In the genomic region with DNA sequence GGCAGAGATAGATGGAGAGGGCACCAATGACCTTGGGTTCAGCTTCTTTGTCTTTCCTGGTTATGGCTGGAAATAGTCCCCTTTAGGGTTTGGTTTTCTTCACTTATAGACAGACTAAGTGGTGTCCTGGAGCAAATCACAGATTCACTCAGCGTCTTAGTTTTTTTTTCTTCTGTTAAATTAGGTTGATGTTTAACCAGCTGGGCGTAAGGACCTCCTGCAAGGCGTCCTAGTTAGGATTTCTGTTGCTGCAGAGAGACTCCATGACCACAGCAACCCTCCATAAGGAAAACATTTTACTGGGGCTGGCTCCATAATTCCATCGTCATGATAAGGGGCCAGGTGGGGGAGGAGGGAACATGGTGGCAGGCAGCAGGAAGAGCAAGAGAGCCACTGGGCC, we compare ENCODE assay signal across 20 mouse cellular contexts.
DNase-seq lines count a peak whose midpoint lies in the region; ATAC-seq and TF ChIP-seq lines count a peak whose summit lies in the region.
"Had no signal": no experiment of that assay in that cellular context is flagged by ENCODE, and none has a peak within 500 bp of the region (broad histone marks: within the 10 kb centered on the region; RNA-seq: fewer than 3 reads in every experiment).

No protein-coding gene starts in this region.

- no peaks in the 10 kb centered on the region for H3K9me3 ChIP-seq in kidney, embryonic 16.5 days (ENCODE audit: low read length)
- H3K9me3 ChIP-seq: embryonic facial prominence, embryonic 10.5 days; embryonic facial prominence, embryonic 12.5 days; forebrain, embryonic 13.5 days; forebrain, embryonic 15.5 days had no signal

- H3K4me3 ChIP-seq in kidney, embryonic 16.5 days (ENCODE audit: low read length): no peak overlapping the region
- no peak overlapping the region for H3K4me3 ChIP-seq in kidney, adult 2 months (ENCODE audit: insufficient read depth, low read depth, low read length)
- H3K4me3 ChIP-seq: embryonic facial prominence, embryonic 10.5 days; embryonic facial prominence, embryonic 12.5 days; forebrain, embryonic 13.5 days; forebrain, embryonic 15.5 days had no signal

- ATAC-seq in kidney, embryonic 16.5 days (ENCODE audit: low FRiP score, low TSS enrichment): no peak
- ATAC-seq: activated CD4-positive, CD25-positive, alpha-beta regulatory T cell, adult 4 months; CD4-positive, CD25-positive, alpha-beta regulatory T cell, adult 4 months; forebrain, embryonic 13.5 days; forebrain, embryonic 15.5 days; Patski had no signal

- 66% methylated on average over 4 of the region's 4 CpGs for WGBS in kidney, embryonic 16.5 days
- WGBS in kidney, adult 2 months: 50% methylated on average over 4 of the region's 4 CpGs

- no peak overlapping the region for H3K27ac ChIP-seq in kidney, embryonic 16.5 days (ENCODE audit: low read length)
- peak overlapping the region; percentile 51; the same call in 1 of the 2 replicates for H3K27ac ChIP-seq in kidney, adult 2 months (ENCODE audit: insufficient read depth, low read depth, low read length)
- H3K27ac ChIP-seq: embryonic facial prominence, embryonic 10.5 days; embryonic facial prominence, embryonic 12.5 days; forebrain, embryonic 13.5 days; forebrain, embryonic 15.5 days had no signal

- no peaks in the 10 kb centered on the region for H3K4me1 ChIP-seq in kidney, embryonic 16.5 days (ENCODE audit: insufficient read depth, low read length)
- H3K4me1 ChIP-seq in kidney, adult 2 months (ENCODE audit: control insufficient read depth, insufficient read depth, low read length): peaks cover 6% of the 10 kb centered on the region; the same call in 1 of the 2 replicates
- H3K4me1 ChIP-seq: embryonic facial prominence, embryonic 10.5 days; embryonic facial prominence, embryonic 12.5 days; forebrain, embryonic 13.5 days; forebrain, embryonic 15.5 days had no signal

- no peak for TF ChIP-seq CTCF in kidney, adult 2 months (conservative IDR thresholded peaks at IDR 0.05; ENCODE audit: insufficient read depth, insufficient read length, low read depth, low read length)

- DNase-seq in kidney, adult 11 months: peak; percentile 29
- DNase-seq in kidney, adult 2 months: peak; percentile 74
- no peak for DNase-seq in kidney, postnatal 25 days
- peak; percentile 71 for DNase-seq in kidney, adult 9 months
- DNase-seq in kidney, postnatal 14 days: no peak
- DNase-seq: B cell, adult 2 months; cerebellum, adult 11-12 months; cerebellum, adult 2 months; cerebellum, adult 9-10 months; cerebellum, postnatal 25 days had no signal

- TF ChIP-seq POLR2A in kidney, adult 2 months (IDR thresholded peaks at IDR 0.05; ENCODE audit: low read depth, low read length): no peak

- no peak overlapping the region for H3K4me2 ChIP-seq in kidney, embryonic 16.5 days (replicated peaks; ENCODE audit: low read depth, low read length)
- H3K4me2 ChIP-seq: embryonic facial prominence, embryonic 12.5 days; forebrain, embryonic 13.5 days; forebrain, embryonic 15.5 days had no signal

- no peak overlapping the region for H3K9ac ChIP-seq in kidney, embryonic 16.5 days (replicated peaks; ENCODE audit: low read length)
- H3K9ac ChIP-seq: embryonic facial prominence, embryonic 12.5 days; forebrain, embryonic 13.5 days; forebrain, embryonic 15.5 days had no signal

- no peaks in the 10 kb centered on the region for H3K36me3 ChIP-seq in kidney, embryonic 16.5 days (ENCODE audit: insufficient read depth, low read length)
- H3K36me3 ChIP-seq in kidney, adult 2 months (ENCODE audit: control insufficient read depth, insufficient read depth, low read length): no peaks in the 10 kb centered on the region
- H3K36me3 ChIP-seq: embryonic facial prominence, embryonic 10.5 days; embryonic facial prominence, embryonic 12.5 days; forebrain, embryonic 15.5 days; G1E had no signal

- H3K27me3 ChIP-seq in kidney, embryonic 16.5 days (ENCODE audit: insufficient read depth, low read length): no peaks in the 10 kb centered on the region
- H3K27me3 ChIP-seq in kidney, adult 2 months (replicated peaks; ENCODE audit: control insufficient read depth, insufficient read depth, low read length): no peaks in the 10 kb centered on the region
- H3K27me3 ChIP-seq: CH12.LX; embryonic facial prominence, embryonic 12.5 days; forebrain, embryonic 13.5 days; forebrain, embryonic 15.5 days; Patski had no signal

Comparison
In these comparisons a context has a peak if more than half of its experiments do, and no peak if none do; other contexts are left out.
1. DNase-seq: peak in kidney, adult 11 months (single experiment), kidney, adult 2 months (single experiment) and kidney, adult 9 months (single experiment); none in kidney, postnatal 25 days (0 of 2) and kidney, postnatal 14 days (single experiment).